In genomic region chr6:94236899-94237298, GRCm38 (mm10) we compare ENCODE assay signal across 19 mouse cellular contexts.
"Had no signal": no experiment of that assay in that cellular context is flagged by ENCODE, and none has a peak within 500 bp of the region (broad histone marks: within the 10 kb centered on the region; RNA-seq: fewer than 3 reads in every experiment).

No protein-coding gene starts in this region.

- H3K27me3 ChIP-seq: limb, embryonic 12.5 days; limb, embryonic 15.5 days; neural tube, embryonic 12.5 days; neural tube, embryonic 15.5 days; stomach, embryonic 15.5 days had no signal

- H3K27ac ChIP-seq: limb, embryonic 12.5 days; limb, embryonic 15.5 days; liver, embryonic 14.5 days; neural tube, embryonic 12.5 days; neural tube, embryonic 15.5 days; stomach, embryonic 15.5 days had no signal

- H3K9me3 ChIP-seq: limb, embryonic 12.5 days; limb, embryonic 15.5 days; neural tube, embryonic 12.5 days; neural tube, embryonic 15.5 days; stomach, embryonic 15.5 days had no signal

- DNase-seq: kidney, postnatal 14 days; kidney, postnatal 4 days; left cerebral cortex, postnatal 4 days; liver, postnatal 0 days; lung, embryonic 14.5 days; lung, postnatal 10 days; lung, postnatal 36 days; midbrain, embryonic 14.5 days; right cerebral cortex, postnatal 25 days; spleen, adult 18-20 months; thymus, postnatal 25 days had no signal

- H3K4me3 ChIP-seq: limb, embryonic 12.5 days; limb, embryonic 15.5 days; neural tube, embryonic 12.5 days; neural tube, embryonic 15.5 days; stomach, embryonic 15.5 days had no signal

- H3K4me2 ChIP-seq: limb, embryonic 12.5 days; limb, embryonic 15.5 days; liver, embryonic 11.5 days; lung, embryonic 14.5 days; midbrain, embryonic 11.5 days; neural tube, embryonic 12.5 days; neural tube, embryonic 15.5 days; stomach, embryonic 15.5 days had no signal

- ATAC-seq: liver, postnatal 0 days had no signal

- H3K36me3 ChIP-seq: limb, embryonic 12.5 days; limb, embryonic 15.5 days; neural tube, embryonic 12.5 days; neural tube, embryonic 15.5 days; stomach, embryonic 15.5 days had no signal

- H3K9ac ChIP-seq: limb, embryonic 12.5 days; limb, embryonic 15.5 days; liver, embryonic 14.5 days; liver, postnatal 0 days; lung, embryonic 14.5 days; neural tube, embryonic 12.5 days; neural tube, embryonic 15.5 days; stomach, embryonic 15.5 days had no signal
